Mouse (Mus musculus) lung, postnatal 0 days (tissue): ENCODE measurements at regions not wholly inside any gene's neighbourhood (a gene's known extent, or its start where the extent isn't known, plus 50 kb on each side); places are given as distances from the start of the nearest gene placed in this dataset.

ENCODE experiments used
- CTCF ChIP-seq: IDR thresholded peaks from 2 replicates; pipeline ENCODE4 v1.5.1; 2016; ENCODE audit warnings: antibody characterized with exemption, mild to moderate bottlenecking
- EP300 ChIP-seq: IDR thresholded peaks from 2 replicates; pipeline ENCODE4 v1.6.1; 2016; ENCODE audit warnings: antibody characterized with exemption, mild to moderate bottlenecking, control low read depth

DNA sequence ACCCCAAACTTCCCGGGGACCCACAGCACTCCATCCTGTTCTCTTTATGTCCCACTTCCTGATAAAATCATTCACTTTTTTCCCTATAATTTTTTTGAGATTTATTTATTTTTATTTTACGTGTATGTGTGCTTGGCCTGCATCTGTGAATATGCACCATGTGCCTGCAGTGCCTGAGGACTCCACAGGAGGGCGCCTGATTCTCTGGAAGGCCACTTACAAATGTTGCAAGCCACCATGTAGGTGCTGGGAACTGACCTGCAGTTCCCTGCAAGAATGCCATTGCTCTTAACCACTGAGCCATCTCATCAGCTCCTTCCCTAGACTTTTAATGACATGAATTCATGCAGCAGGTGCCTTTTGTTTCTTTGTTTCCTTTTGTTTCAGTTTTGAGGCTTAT is 134.9 kb upstream of the Zfp64 start:
- TF ChIP-seq CTCF: no peak
- no peak for TF ChIP-seq EP300
